Mouse (Mus musculus): Measurements from ENCODE around the gene Dync2li1. TPM values are rescaled to one million over a fixed set of nuclear protein-coding genes. Genes with fewer than 3 reads are reported as not detected.

Dync2li1 gene
- polyA plus RNA-seq, 1 experiment from 2014 or later = 33.4 TPM

- ATAC-seq (ENCODE audit: low FRiP score) (no peak), DNase-seq (ENCODE audit: low spot score) (no peak)
- H3K9ac ChIP-seq = no peak overlapping the region
- H3K36me3 ChIP-seq (replicated peaks; ENCODE audit: control insufficient read depth, insufficient read depth) = no peaks in the 10 kb centered on the region
- H3K27me3 ChIP-seq (ENCODE audit: control insufficient read depth, insufficient read depth, low read length) = no peaks in the 10 kb centered on the region
- no peak overlapping the region for H3K4me2 ChIP-seq (replicated peaks)
- no peaks in the 10 kb centered on the region for H3K4me1 ChIP-seq (replicated peaks; ENCODE audit: control insufficient read depth, insufficient read depth, low read length)
- 66% methylated on average over 2 of the region's 2 CpGs for WGBS
- no peak overlapping the region for H3K27ac ChIP-seq
- no peaks in the 10 kb centered on the region for H3K9me3 ChIP-seq (ENCODE audit: control insufficient read depth, low read length)
- H3K4me3 ChIP-seq (replicated peaks; ENCODE audit: low read length) = no peak overlapping the region
Observed at GRCm38 (mm10) chr17:84646477-84646876, 20.2 kb downstream of the Dync2li1 start.

- 85% methylated on average over 4 of the region's 4 CpGs for WGBS
Observed at GRCm38 (mm10) chr17:84647630-84648029, 21.3 kb downstream of the Dync2li1 start.

DNA sequence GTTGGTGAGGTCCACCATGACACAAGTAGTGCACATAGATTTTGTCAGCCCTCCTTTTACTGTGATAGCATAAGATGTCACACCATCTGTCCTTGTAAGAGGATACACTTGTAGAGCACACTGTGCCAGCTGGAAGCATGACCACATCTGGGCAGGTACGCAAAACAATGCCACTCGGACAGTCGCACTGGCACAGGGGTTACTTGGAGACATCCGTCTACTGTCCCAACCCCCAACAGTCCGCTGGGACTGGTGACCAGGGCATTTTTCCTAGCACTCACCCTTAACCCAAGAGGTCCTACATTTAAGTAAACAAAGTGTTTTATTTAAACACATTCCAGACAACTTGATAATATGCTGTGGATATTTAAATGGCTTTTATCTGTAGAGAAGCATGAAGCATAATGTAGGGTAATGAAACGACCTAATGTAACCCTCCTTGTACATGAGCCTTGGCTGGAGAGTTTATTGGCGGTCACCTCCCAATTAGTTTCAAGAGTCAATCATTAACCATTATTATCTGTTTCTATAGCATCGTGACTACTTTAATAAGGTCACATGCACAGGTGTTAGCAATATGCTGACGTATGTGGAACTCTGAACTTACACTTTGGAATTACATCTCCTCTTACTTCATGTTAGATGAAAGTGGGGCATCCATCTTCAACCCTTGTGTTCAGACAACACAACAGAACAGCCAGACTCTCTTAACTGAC lies 24.2 kb downstream of the Dync2li1 start:
- ATAC-seq (ENCODE audit: low FRiP score) (no peak), DNase-seq (ENCODE audit: low spot score) (no peak)
- 90% methylated on average over 9 of the region's 9 CpGs for WGBS
- Histone ChIP-seq H3K4me1 (replicated peaks; ENCODE audit: control insufficient read depth, insufficient read depth, low read length) (no peaks in the 10 kb centered on the region), H3K9ac (no peak overlapping the region), H3K4me3 (replicated peaks; ENCODE audit: low read length) (no peak overlapping the region), H3K27me3 (ENCODE audit: control insufficient read depth, insufficient read depth, low read length) (no peaks in the 10 kb centered on the region), H3K36me3 (replicated peaks; ENCODE audit: control insufficient read depth, insufficient read depth) (no peaks in the 10 kb centered on the region), H3K9me3 (ENCODE audit: control insufficient read depth, low read length) (no peaks in the 10 kb centered on the region), H3K27ac (no peak overlapping the region), H3K4me2 (replicated peaks) (no peak overlapping the region)

More at GRCm38 (mm10) chr17:84647630-84648029, 21.3 kb downstream of the Dync2li1 start:
- Histone ChIP-seq H3K27me3 (ENCODE audit: control insufficient read depth, insufficient read depth, low read length) (no peaks in the 10 kb centered on the region), H3K4me3 (replicated peaks; ENCODE audit: low read length) (no peak overlapping the region), H3K9ac (no peak overlapping the region), H3K27ac (no peak overlapping the region), H3K4me1 (replicated peaks; ENCODE audit: control insufficient read depth, insufficient read depth, low read length) (no peaks in the 10 kb centered on the region), H3K9me3 (ENCODE audit: control insufficient read depth, low read length) (no peaks in the 10 kb centered on the region), H3K36me3 (replicated peaks; ENCODE audit: control insufficient read depth, insufficient read depth) (no peaks in the 10 kb centered on the region), H3K4me2 (replicated peaks) (no peak overlapping the region)
- DNase-seq (ENCODE audit: low spot score) = no peak
- no peak for ATAC-seq (ENCODE audit: low FRiP score)

GRCm38 (mm10) chr17:84653544-84653943 lies 27.2 kb downstream of the Dync2li1 start:
- no peak overlapping the region for H3K27ac ChIP-seq
- 91% methylated on average over 9 of the region's 9 CpGs for WGBS
- no peak overlapping the region for H3K4me3 ChIP-seq (replicated peaks; ENCODE audit: low read length)
- ATAC-seq (ENCODE audit: low FRiP score) (no peak), DNase-seq (ENCODE audit: low spot score) (no peak)
- H3K4me2 ChIP-seq (replicated peaks) = no peak overlapping the region
- H3K9ac ChIP-seq = no peak overlapping the region
- H3K4me1 ChIP-seq (replicated peaks; ENCODE audit: control insufficient read depth, insufficient read depth, low read length) = peaks cover 9% of the 10 kb centered on the region
- H3K27me3 ChIP-seq (ENCODE audit: control insufficient read depth, insufficient read depth, low read length) = no peaks in the 10 kb centered on the region
- H3K36me3 ChIP-seq (replicated peaks; ENCODE audit: control insufficient read depth, insufficient read depth) = no peaks in the 10 kb centered on the region
- H3K9me3 ChIP-seq (ENCODE audit: control insufficient read depth, low read length) = no peaks in the 10 kb centered on the region

GRCm38 (mm10) chr17:84656205-84656604 lies 29.9 kb downstream of the Dync2li1 start:
- Histone ChIP-seq H3K27ac (peak overlapping the region; percentile 33; the same call in 1 of the 2 replicates), H3K4me3 (replicated peaks; ENCODE audit: low read length) (no peak overlapping the region), H3K9ac (no peak overlapping the region), H3K27me3 (ENCODE audit: control insufficient read depth, insufficient read depth, low read length) (no peaks in the 10 kb centered on the region), H3K36me3 (replicated peaks; ENCODE audit: control insufficient read depth, insufficient read depth) (no peaks in the 10 kb centered on the region), H3K4me2 (replicated peaks) (peak overlapping the region; percentile 15; the same call in 1 of the 2 replicates), H3K4me1 (replicated peaks; ENCODE audit: control insufficient read depth, insufficient read depth, low read length) (peaks cover 9% of the 10 kb centered on the region), H3K9me3 (ENCODE audit: control insufficient read depth, low read length) (no peaks in the 10 kb centered on the region)
- WGBS = 52% methylated on average over 5 of the region's 5 CpGs
- ATAC-seq (ENCODE audit: low FRiP score) (no peak), DNase-seq (ENCODE audit: low spot score) (peak; percentile 24)

DNA sequence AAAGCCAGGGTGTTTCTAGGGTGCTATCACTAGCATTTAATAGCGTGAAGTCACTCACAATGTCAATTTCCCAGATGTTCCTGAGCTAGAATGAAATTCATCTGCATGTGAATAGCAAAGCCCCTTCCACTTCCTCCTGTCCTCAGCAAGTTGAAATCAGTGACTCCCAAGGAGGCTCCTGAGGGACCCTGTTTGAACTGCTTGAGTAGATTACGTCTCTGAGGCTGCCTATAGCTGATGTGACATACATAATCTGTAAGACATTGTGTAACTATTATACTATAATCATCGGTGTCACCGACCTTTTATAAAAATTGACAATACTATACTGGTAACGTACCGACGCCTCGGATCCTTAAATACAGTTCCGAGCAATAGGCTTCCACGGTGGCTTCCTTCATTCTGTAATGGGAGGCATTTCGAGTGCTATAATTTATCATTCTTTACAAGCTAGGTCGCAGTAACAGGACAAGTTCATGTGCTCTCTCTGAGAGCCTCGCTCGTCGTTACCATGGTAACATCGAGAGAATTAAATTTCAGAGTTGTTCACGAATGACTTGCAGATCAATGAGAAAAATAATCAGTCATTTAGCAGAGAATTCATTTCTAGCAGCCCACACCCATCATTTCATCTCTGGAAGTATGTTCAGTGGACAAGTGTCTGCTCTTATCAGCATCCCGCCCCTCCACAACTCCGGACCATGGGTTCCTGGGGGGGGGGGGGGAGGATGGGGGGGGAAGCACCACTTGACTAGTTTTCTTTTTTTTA lies 30.5 kb downstream of the Dync2li1 start:
- H3K4me2 ChIP-seq (replicated peaks) = peak overlapping the region; percentile 15; the same call in 1 of the 2 replicates
- 25% methylated on average over 17 of the region's 19 CpGs for WGBS
- ATAC-seq (ENCODE audit: low FRiP score) = peak; percentile 69
- peak overlapping the region; percentile 43; the same call in 1 of the 2 replicates for H3K27ac ChIP-seq
- DNase-seq (ENCODE audit: low spot score) = peak; percentile 60
- H3K9ac ChIP-seq = no peak overlapping the region
- H3K4me3 ChIP-seq (replicated peaks; ENCODE audit: low read length) = no peak overlapping the region
- H3K9me3 ChIP-seq (ENCODE audit: control insufficient read depth, low read length) = no peaks in the 10 kb centered on the region
- H3K27me3 ChIP-seq (ENCODE audit: control insufficient read depth, insufficient read depth, low read length) = no peaks in the 10 kb centered on the region
- no peaks in the 10 kb centered on the region for H3K36me3 ChIP-seq (replicated peaks; ENCODE audit: control insufficient read depth, insufficient read depth)
- peaks cover 9% of the 10 kb centered on the region for H3K4me1 ChIP-seq (replicated peaks; ENCODE audit: control insufficient read depth, insufficient read depth, low read length)

DNA sequence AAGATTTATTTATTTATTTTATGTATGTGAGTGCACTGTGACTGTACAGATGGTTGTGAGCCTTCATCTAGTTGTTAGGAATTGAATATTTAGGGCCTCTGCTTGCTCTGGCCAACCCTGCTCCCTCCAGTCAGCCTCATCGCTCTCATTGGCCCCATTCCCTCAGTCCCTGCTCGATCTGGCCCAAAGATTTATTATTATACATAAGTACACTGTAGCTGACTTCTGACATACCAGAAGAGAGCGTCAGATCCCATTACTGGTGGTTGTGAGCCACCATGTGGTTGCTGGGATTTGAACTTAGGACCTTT lies 31.1 kb downstream of the Dync2li1 start:
- H3K9ac ChIP-seq = no peak overlapping the region
- 76% methylated on average over 3 of the region's 3 CpGs for WGBS
- H3K9me3 ChIP-seq (ENCODE audit: control insufficient read depth, low read length) = no peaks in the 10 kb centered on the region
- no peaks in the 10 kb centered on the region for H3K27me3 ChIP-seq (ENCODE audit: control insufficient read depth, insufficient read depth, low read length)
- H3K4me3 ChIP-seq (replicated peaks; ENCODE audit: low read length) = no peak overlapping the region
- no peak overlapping the region for H3K4me2 ChIP-seq (replicated peaks)
- H3K36me3 ChIP-seq (replicated peaks; ENCODE audit: control insufficient read depth, insufficient read depth) = no peaks in the 10 kb centered on the region
- ATAC-seq (ENCODE audit: low FRiP score) (peak; percentile 41; the same call in 1 of the 2 replicates), DNase-seq (ENCODE audit: low spot score) (no peak)
- peak overlapping the region; percentile 43; the same call in 1 of the 2 replicates for H3K27ac ChIP-seq
- peaks cover 9% of the 10 kb centered on the region for H3K4me1 ChIP-seq (replicated peaks; ENCODE audit: control insufficient read depth, insufficient read depth, low read length)

DNA sequence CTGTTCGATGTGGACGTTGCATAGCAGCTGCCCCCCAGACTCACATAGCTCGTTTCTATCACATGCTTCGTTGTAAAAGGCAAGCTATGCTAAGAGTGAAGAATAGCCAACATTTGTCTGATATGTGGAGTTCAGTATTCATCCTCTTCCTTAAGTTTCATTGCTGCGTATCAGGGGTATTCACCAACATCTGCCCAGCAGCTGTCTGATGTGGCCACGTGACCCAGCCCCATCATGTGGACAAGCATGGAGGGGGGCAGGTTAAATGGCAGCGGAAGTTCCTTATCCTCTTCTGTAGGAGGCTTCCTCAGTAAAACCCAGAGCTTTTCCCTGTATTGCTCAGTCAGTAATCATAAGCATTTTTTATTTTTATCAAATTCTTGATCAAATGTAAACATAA lies 31.5 kb downstream of the Dync2li1 start:
- ATAC-seq (ENCODE audit: low FRiP score) = no peak
- H3K9ac ChIP-seq = no peak overlapping the region
- H3K36me3 ChIP-seq (replicated peaks; ENCODE audit: control insufficient read depth, insufficient read depth) = no peaks in the 10 kb centered on the region
- H3K9me3 ChIP-seq (ENCODE audit: control insufficient read depth, low read length) = no peaks in the 10 kb centered on the region
- no peak overlapping the region for H3K4me2 ChIP-seq (replicated peaks)
- no peaks in the 10 kb centered on the region for H3K27me3 ChIP-seq (ENCODE audit: control insufficient read depth, insufficient read depth, low read length)
- H3K4me1 ChIP-seq (replicated peaks; ENCODE audit: control insufficient read depth, insufficient read depth, low read length) = peaks cover 9% of the 10 kb centered on the region
- H3K4me3 ChIP-seq (replicated peaks; ENCODE audit: low read length) = no peak overlapping the region
- DNase-seq (ENCODE audit: low spot score) = no peak
- 73% methylated on average over 7 of the region's 7 CpGs for WGBS
- peak overlapping the region; percentile 43; the same call in 1 of the 2 replicates for H3K27ac ChIP-seq

DNA sequence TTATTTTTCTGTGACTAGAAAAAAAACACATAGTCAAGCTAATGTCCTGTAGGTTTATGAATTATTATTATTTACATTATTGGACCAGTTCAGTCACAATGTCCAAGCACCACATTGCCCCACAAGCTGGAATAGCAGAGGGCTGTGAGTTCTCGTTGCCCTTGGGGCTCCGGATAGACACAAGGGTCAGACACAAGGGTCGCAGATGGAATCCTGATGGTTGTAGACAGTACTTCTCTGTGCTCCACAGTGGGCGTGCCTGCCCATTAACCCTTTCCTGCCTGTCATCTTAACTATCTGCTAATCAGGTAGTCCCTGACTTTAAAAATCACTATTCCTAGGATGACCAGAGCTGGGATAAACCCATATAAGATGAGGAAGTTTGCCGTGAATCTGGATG lies 31.9 kb downstream of the Dync2li1 start:
- ATAC-seq (ENCODE audit: low FRiP score) (no peak), DNase-seq (ENCODE audit: low spot score) (peak; percentile 29)
- H3K9me3 ChIP-seq (ENCODE audit: control insufficient read depth, low read length) = no peaks in the 10 kb centered on the region
- no peak overlapping the region for H3K9ac ChIP-seq
- no peak overlapping the region for H3K4me3 ChIP-seq (replicated peaks; ENCODE audit: low read length)
- WGBS = 42% methylated on average over 5 of the region's 5 CpGs
- H3K27me3 ChIP-seq (ENCODE audit: control insufficient read depth, insufficient read depth, low read length) = no peaks in the 10 kb centered on the region
- H3K36me3 ChIP-seq (replicated peaks; ENCODE audit: control insufficient read depth, insufficient read depth) = no peaks in the 10 kb centered on the region
- H3K4me2 ChIP-seq (replicated peaks) = no peak overlapping the region
- no peak overlapping the region for H3K27ac ChIP-seq
- peaks cover 9% of the 10 kb centered on the region for H3K4me1 ChIP-seq (replicated peaks; ENCODE audit: control insufficient read depth, insufficient read depth, low read length)
